Mouse (Mus musculus) brown adipose tissue, adult 24 weeks (tissue): Measurements from ENCODE around the gene Ero1lb. TPM values are rescaled to one million over a fixed set of nuclear protein-coding genes. Genes with fewer than 3 reads are reported as not detected.
"Not testable (repeated sequence)": the region's sequence is repeated elsewhere in the genome, so short reads cannot be mapped to it uniquely, and the experiment has no call there.

ENCODE experiments used
- H3K27ac ChIP-seq: fragments of 200-500 bp; replicated peaks from 2 replicates; pipeline ENCODE4 v1.5.1; 2012; ENCODE audit warnings: low read depth, mild to moderate bottlenecking, low read length
- H3K4me1 ChIP-seq: fragments of 200-500 bp; 2 replicates; pipeline ENCODE4 v1.6.1; 2012; ENCODE audit warnings: low read length, mixed read lengths; ENCODE audit not compliant: control insufficient read depth, insufficient read depth, insufficient read length
- H3K4me3 ChIP-seq: fragments of 200-500 bp; 2 replicates; pipeline ENCODE4 v1.5.1; 2012; ENCODE audit warnings: low read depth, mild to moderate bottlenecking, low read length, moderate library complexity; ENCODE audit not compliant: insufficient read depth
- polyA plus RNA-seq: library from polyadenylated mRNA; stranded (reverse); fragments of >200 nt; gene quantifications from 2 replicates; pipeline ENCODE4 v1.2.4, GENCODE M21; 2012; ENCODE audit not compliant: missing spikeins, insufficient read depth, insufficient read length

Ero1lb gene
- polyA plus RNA-seq, 1 experiment: 2.9 TPM

- Histone ChIP-seq H3K4me3 (no peak overlapping the region), H3K27ac (no peak overlapping the region), H3K4me1 (no peaks in the 10 kb centered on the region)
Observed at GRCm38 (mm10) chr13:12559462-12560120, 6.1 kb upstream of the Ero1lb start.

GRCm38 (mm10) chr13:12561729-12562128, 3.9 kb upstream of the Ero1lb start:
- Histone ChIP-seq H3K4me3 (no peak overlapping the region), H3K27ac (no peak overlapping the region), H3K4me1 (peaks cover 3% of the 10 kb centered on the region; the same call in 1 of the 2 replicates)

GRCm38 (mm10) chr13:12562256-12562655, 3.4 kb upstream of the Ero1lb start:
- H3K27ac ChIP-seq: no peak overlapping the region
- peaks cover 3% of the 10 kb centered on the region; the same call in 1 of the 2 replicates for H3K4me1 ChIP-seq
- no peak overlapping the region for H3K4me3 ChIP-seq

GRCm38 (mm10) chr13:12567936-12568335, 2.3 kb downstream of the Ero1lb start:
- Histone ChIP-seq H3K4me1 (peaks cover 3% of the 10 kb centered on the region; the same call in 1 of the 2 replicates), H3K27ac (no peak overlapping the region), H3K4me3 (no peak overlapping the region)

- Histone ChIP-seq H3K4me1 (peaks cover 3% of the 10 kb centered on the region; the same call in 1 of the 2 replicates), H3K27ac (no peak overlapping the region), H3K4me3 (no peak overlapping the region)
Observed at GRCm38 (mm10) chr13:12568597-12569469, 3.2 kb downstream of the Ero1lb start.

- Histone ChIP-seq H3K27ac (no peak overlapping the region), H3K4me3 (no peak overlapping the region), H3K4me1 (peaks cover 3% of the 10 kb centered on the region; the same call in 1 of the 2 replicates)
Observed at GRCm38 (mm10) chr13:12569741-12570140, 4.1 kb downstream of the Ero1lb start.

GRCm38 (mm10) chr13:12574979-12575536, 9.4 kb downstream of the Ero1lb start:
- Histone ChIP-seq H3K27ac (no peak overlapping the region), H3K4me3 (peak overlapping the region; percentile 57), H3K4me1 (no peaks in the 10 kb centered on the region)

- no peaks in the 10 kb centered on the region for H3K4me1 ChIP-seq
- no peak overlapping the region for H3K4me3 ChIP-seq
- H3K27ac ChIP-seq: no peak overlapping the region
Observed at GRCm38 (mm10) chr13:12578145-12578544, 12.5 kb downstream of the Ero1lb start.

- no peaks in the 10 kb centered on the region for H3K4me1 ChIP-seq
- no peak overlapping the region for H3K27ac ChIP-seq
- H3K4me3 ChIP-seq: no peak overlapping the region
Observed at GRCm38 (mm10) chr13:12589003-12589402, 23.3 kb downstream of the Ero1lb start.

GRCm38 (mm10) chr13:12597075-12597474, 31.4 kb downstream of the Ero1lb start:
- H3K4me1 ChIP-seq, H3K27ac ChIP-seq, H3K4me3 ChIP-seq: not testable (repeated sequence)

GRCm38 (mm10) chr13:12610206-12610605, 44.5 kb downstream of the Ero1lb start:
- H3K4me3 ChIP-seq, H3K27ac ChIP-seq, H3K4me1 ChIP-seq: not testable (repeated sequence)

- H3K4me1 ChIP-seq, H3K27ac ChIP-seq, H3K4me3 ChIP-seq: not testable (repeated sequence)
Observed at GRCm38 (mm10) chr13:12614026-12614425, 48.4 kb downstream of the Ero1lb start.

GRCm38 (mm10) chr13:12614591-12614990, 48.9 kb downstream of the Ero1lb start:
- H3K4me3 ChIP-seq, H3K4me1 ChIP-seq, H3K27ac ChIP-seq: not testable (repeated sequence)

- not testable (repeated sequence) for H3K4me3 ChIP-seq, H3K27ac ChIP-seq, H3K4me1 ChIP-seq
Observed at GRCm38 (mm10) chr13:12615014-12615413, 49.3 kb downstream of the Ero1lb start.

GRCm38 (mm10) chr13:12616489-12616888, 50.8 kb downstream of the Ero1lb start:
- H3K27ac ChIP-seq, H3K4me1 ChIP-seq, H3K4me3 ChIP-seq: not testable (repeated sequence)
